Mouse (Mus musculus): Measurements from ENCODE around the gene Snapin. TPM values are rescaled to one million over a fixed set of nuclear protein-coding genes. Genes with fewer than 3 reads are reported as not detected.

Snapin gene
- total and polyA plus RNA-seq, 3 experiments, result 18.9 to 39.8 (median 37.8) TPM

DNA sequence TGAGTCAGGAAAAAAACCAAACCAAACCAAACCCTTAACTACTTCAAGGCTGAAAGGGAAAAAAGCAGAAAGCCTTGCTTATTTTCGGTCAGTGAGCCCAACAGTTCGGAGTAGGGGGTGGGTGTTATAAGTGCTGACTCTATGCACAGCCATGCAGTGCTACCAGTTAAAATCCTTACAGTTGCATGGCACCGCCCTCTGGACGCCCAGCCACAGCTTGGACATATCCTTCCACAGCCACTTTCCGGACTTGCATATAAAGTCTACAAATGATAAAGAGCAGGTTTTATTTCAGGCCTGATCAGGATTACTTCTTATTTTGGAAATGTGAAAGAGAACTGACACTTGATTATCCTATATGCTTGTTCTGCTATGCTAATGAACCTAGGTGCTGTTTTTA is 14.4 kb upstream of the Snapin start:
- Histone ChIP-seq H3K36me3 (replicated peaks in 1 of 2; ENCODE audit: control insufficient read depth in 1 of 2, insufficient read depth in 1 of 2, low read length in 1 of 2) (peaks cover 48 to 73% of the 10 kb centered on the region in 2 experiments), H3K4me2 (ENCODE audit: insufficient read depth, low read depth, poor library complexity, severe bottlenecking) (no peak overlapping the region), H3K9ac (ENCODE audit: insufficient read depth, low read depth) (no peak overlapping the region), H3K4me3 (replicated peaks in 1 of 3; ENCODE audit: low read depth in 2 of 3, low read length in 2 of 3, poor library complexity in 1 of 3) (no peak overlapping the region), H3K27ac (ENCODE audit: insufficient read depth, low read depth) (no peak overlapping the region), H3K9me3 (replicated peaks; ENCODE audit: low read length) (no peaks in the 10 kb centered on the region), H3K4me1 (ENCODE audit: control insufficient read depth in 1 of 2, insufficient read depth in 2 of 2) (peaks cover 0 to 39% of the 10 kb centered on the region in 2 experiments; a peak in 2 of 4 replicates), H3K27me3 (replicated peaks) (no peaks in the 10 kb centered on the region), H3K79me2 (replicated peaks; ENCODE audit: control insufficient read depth, extremely low read depth, insufficient read depth, poor library complexity, severe bottlenecking) (peaks cover 39% of the 10 kb centered on the region)
- DNase-seq (ENCODE audit: extremely low read depth), result no peak
- no peak for TF ChIP-seq RCOR1 (conservative IDR thresholded peaks at IDR 0.05; ENCODE audit: low read depth, low read length)
- no peak for TF ChIP-seq BHLHE40 (IDR thresholded peaks at IDR 0.05; ENCODE audit: low read depth, low read length)
- TF ChIP-seq NELFE (IDR thresholded peaks at IDR 0.05; ENCODE audit: low read depth, low read length), result no peak
- no peak for TF ChIP-seq CTCF (conservative IDR thresholded peaks at IDR 0.05 in 1 of 2, IDR thresholded peaks at IDR 0.05 in 1 of 2; ENCODE audit: low read depth in 2 of 2, low read length in 2 of 2)
- TF ChIP-seq NRF1 (IDR thresholded peaks at IDR 0.05; ENCODE audit: low read depth, low read length), result no peak
- no peak for TF ChIP-seq SMC3 (IDR thresholded peaks at IDR 0.05; ENCODE audit: low read depth, low read length)
- TF ChIP-seq USF2 (conservative IDR thresholded peaks at IDR 0.05; ENCODE audit: low read depth, low read length), result no peak
- dilution Hi-C loops (cut with MboI; ENCODE audit: extremely low pct_ligation_motif_present, extremely low pct_unique_long_range_greater_than_20kb, low sequenced_read_pairs), result no loop called here
- in situ Hi-C loops (cut with MboI; ENCODE audit: low pct_ligation_motif_present, low pct_unique_long_range_greater_than_20kb, low sequenced_read_pairs), result loop anchor here (5.0 kb wide), 1 partner anchor 107 kb away; the partner anchor contains the start of gene S100a6

DNA sequence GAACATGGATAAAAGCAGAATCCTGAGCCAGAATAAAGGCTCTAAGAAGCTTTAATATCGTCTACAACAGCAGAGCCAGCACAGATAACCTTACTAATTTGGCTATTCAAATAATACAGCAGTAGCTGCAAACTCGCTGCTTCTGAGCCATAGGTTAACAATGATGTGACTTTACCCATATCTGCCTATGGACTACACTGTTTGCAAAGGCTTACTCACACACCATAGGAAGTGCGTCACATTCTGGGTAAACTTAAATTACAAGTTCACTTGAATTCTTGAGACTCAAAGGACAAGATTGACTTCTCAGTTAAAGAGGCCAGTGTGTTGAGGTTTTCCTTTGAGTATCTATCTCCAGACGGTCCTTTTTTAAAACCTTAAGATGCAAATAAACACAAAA is 12.6 kb upstream of the Snapin start:
- dilution Hi-C loops (cut with MboI; ENCODE audit: extremely low pct_ligation_motif_present, extremely low pct_unique_long_range_greater_than_20kb, low sequenced_read_pairs) (no loop called here), in situ Hi-C loops (cut with MboI; ENCODE audit: low pct_ligation_motif_present, low pct_unique_long_range_greater_than_20kb, low sequenced_read_pairs) (no loop called here)
- DNase-seq (ENCODE audit: extremely low read depth), result no peak
- Histone ChIP-seq H3K36me3 (replicated peaks in 1 of 2; ENCODE audit: control insufficient read depth in 1 of 2, insufficient read depth in 1 of 2, low read length in 1 of 2) (peaks cover 63 to 81% of the 10 kb centered on the region in 2 experiments), H3K27me3 (replicated peaks) (no peaks in the 10 kb centered on the region), H3K9me3 (replicated peaks; ENCODE audit: low read length) (no peaks in the 10 kb centered on the region), H3K27ac (ENCODE audit: insufficient read depth, low read depth) (no peak overlapping the region), H3K79me2 (replicated peaks; ENCODE audit: control insufficient read depth, extremely low read depth, insufficient read depth, poor library complexity, severe bottlenecking) (peaks cover 32% of the 10 kb centered on the region), H3K4me3 (replicated peaks in 1 of 3; ENCODE audit: low read depth in 2 of 3, low read length in 2 of 3, poor library complexity in 1 of 3) (no peak overlapping the region), H3K4me1 (ENCODE audit: control insufficient read depth in 1 of 2, insufficient read depth in 2 of 2) (peaks cover 0 to 39% of the 10 kb centered on the region in 2 experiments; a peak in 2 of 4 replicates), H3K4me2 (ENCODE audit: insufficient read depth, low read depth, poor library complexity, severe bottlenecking) (no peak overlapping the region), H3K9ac (ENCODE audit: insufficient read depth, low read depth) (no peak overlapping the region)
- TF ChIP-seq POLR2AphosphoS2 (IDR thresholded peaks at IDR 0.05; ENCODE audit: low read depth, low read length) (no peak), USF2 (conservative IDR thresholded peaks at IDR 0.05; ENCODE audit: low read depth, low read length) (no peak), USF1 (IDR thresholded peaks at IDR 0.05; ENCODE audit: low read depth, low read length) (no peak), MAFK (IDR thresholded peaks at IDR 0.05; ENCODE audit: insufficient replicate concordance, low read length) (no peak), ZMIZ1 (IDR thresholded peaks at IDR 0.05; ENCODE audit: low read depth, low read length) (no peak), HCFC1 (IDR thresholded peaks at IDR 0.05; ENCODE audit: low read depth, low read length) (no peak), ELF1 (IDR thresholded peaks at IDR 0.05; ENCODE audit: low read depth, low read length) (no peak), MEF2A (IDR thresholded peaks at IDR 0.05; ENCODE audit: borderline replicate concordance, low read depth, low read length) (no peak), JUN (IDR thresholded peaks at IDR 0.05; ENCODE audit: insufficient read depth, low read depth, low read length) (no peak), MXI1 (IDR thresholded peaks at IDR 0.05; ENCODE audit: low read depth, low read length) (no peak), TBP (conservative IDR thresholded peaks at IDR 0.05; ENCODE audit: low read depth, low read length) (no peak), ZKSCAN1 (IDR thresholded peaks at IDR 0.05; ENCODE audit: borderline replicate concordance, low read depth, low read length) (no peak), RAD21 (IDR thresholded peaks at IDR 0.05; ENCODE audit: low read depth, low read length) (no peak), TCF12 (IDR thresholded peaks at IDR 0.05; ENCODE audit: low read depth, low read length) (no peak), CHD1 (IDR thresholded peaks at IDR 0.05; ENCODE audit: low read depth, low read length) (no peak), JUND (conservative IDR thresholded peaks at IDR 0.05; ENCODE audit: low read depth, low read length) (no peak), BHLHE40 (IDR thresholded peaks at IDR 0.05; ENCODE audit: low read depth, low read length) (no peak), PAX5 (IDR thresholded peaks at IDR 0.05; ENCODE audit: low read length) (no peak), SMC3 (IDR thresholded peaks at IDR 0.05; ENCODE audit: low read depth, low read length) (no peak), CTCF (conservative IDR thresholded peaks at IDR 0.05 in 1 of 2, IDR thresholded peaks at IDR 0.05 in 1 of 2; ENCODE audit: low read depth in 2 of 2, low read length in 2 of 2) (no peak)
